1 mouse cellular context compared by ENCODE assay signal in the genomic region with DNA sequence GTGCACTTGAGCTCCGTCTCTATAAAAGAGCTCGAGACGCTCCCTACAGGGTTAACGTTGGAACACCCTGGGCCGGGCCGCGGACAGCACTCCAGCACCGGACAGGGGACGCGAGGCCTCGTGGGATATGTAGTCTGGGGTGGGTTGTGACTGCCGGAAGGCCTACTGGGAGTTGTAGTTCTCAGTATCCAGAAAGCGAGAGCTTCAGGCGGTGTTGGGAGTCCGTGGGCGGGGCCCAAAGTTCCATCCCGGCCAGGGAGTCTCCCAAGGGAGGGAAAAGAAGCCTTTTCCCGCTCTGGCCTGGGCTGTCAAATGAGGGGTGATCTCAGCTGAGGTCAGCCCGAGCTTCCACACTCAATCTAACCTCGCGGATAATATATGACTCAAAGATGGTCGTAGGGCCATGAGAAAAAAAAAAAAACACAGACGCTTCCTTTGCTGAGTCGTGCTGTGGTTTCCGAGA.
TF ChIP-seq lines count a peak whose summit lies in the region.

No protein-coding gene starts in this region.

TF ChIP-seq in C2C12, 6 proteins besides CTCF, POLR2A, EP300 and RAD21 (continued from another document):
- no peak for TF ChIP-seq FOSL1 (IDR thresholded peaks at IDR 0.05; ENCODE audit: insufficient read depth, low read length, poor library complexity, severe bottlenecking)
TF ChIP-seq in C2C12: peak in this region for 0.
